Mouse (Mus musculus) bone marrow, adult 2 months (tissue): Measurements from ENCODE around the gene Rad51b.

Experiments
- CTCF ChIP-seq: fragments of 200-500 bp; IDR thresholded peaks from 2 replicates; pipeline ENCODE4 v1.5.1; 2011; ENCODE audit warnings: low read length, control low read depth; ENCODE audit not compliant: control insufficient read depth, insufficient read depth
- POLR2A ChIP-seq: fragments of 200-500 bp; IDR thresholded peaks from 2 replicates; pipeline ENCODE4 v1.6.1; 2011; ENCODE audit warnings: low read depth, mild to moderate bottlenecking, control low read depth, low read length, borderline replicate concordance; ENCODE audit not compliant: control insufficient read depth

GRCm38 (mm10) chr12:79429507-79430291, 132.6 kb downstream of the Rad51b start:
- TF ChIP-seq CTCF, result no peak
- TF ChIP-seq POLR2A, result no peak
